Mouse (Mus musculus): Measurements from ENCODE around the gene Bzw2. TPM values are rescaled to one million over a fixed set of nuclear protein-coding genes. Genes with fewer than 3 reads are reported as not detected.

The Bzw2 gene
- polyA plus RNA-seq, 1 experiment from 2014 or later = 177 TPM

DNA sequence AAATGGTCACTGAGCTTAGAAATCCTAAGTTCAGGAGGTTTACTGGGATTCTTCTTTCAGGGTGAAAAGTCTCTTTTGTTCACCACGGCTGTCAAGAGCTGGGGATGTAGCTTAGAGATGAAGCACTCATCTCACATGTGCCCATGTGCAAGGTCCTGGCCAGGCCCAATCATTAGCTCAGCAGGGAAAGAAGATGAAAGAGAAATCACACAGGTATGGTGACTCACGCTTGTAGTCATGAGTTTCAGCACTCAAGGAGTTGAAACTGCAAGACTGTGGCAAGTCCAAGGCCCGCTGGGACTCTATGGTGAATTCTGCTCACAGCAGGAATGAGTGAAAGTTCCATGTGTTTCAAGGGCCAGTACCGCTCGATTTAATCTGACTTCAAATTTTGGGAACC, 23.8 kb downstream of the Bzw2 start:
- no peak for ATAC-seq (ENCODE audit: insufficient number of reproducible peaks, low FRiP score, low TSS enrichment, low read depth)
- 84% methylated on average over 5 of the region's 5 CpGs for WGBS
- no peak overlapping the region for H3K4me2 ChIP-seq (replicated peaks)
- no peaks in the 10 kb centered on the region for H3K9me3 ChIP-seq (replicated peaks)
- H3K9ac ChIP-seq = no peak overlapping the region
- H3K36me3 ChIP-seq = peaks cover 22% of the 10 kb centered on the region
- no peaks in the 10 kb centered on the region for H3K4me1 ChIP-seq
- no peak overlapping the region for H3K4me3 ChIP-seq (replicated peaks)
- H3K27ac ChIP-seq (replicated peaks) = no peak overlapping the region
- H3K27me3 ChIP-seq = no peaks in the 10 kb centered on the region

DNA sequence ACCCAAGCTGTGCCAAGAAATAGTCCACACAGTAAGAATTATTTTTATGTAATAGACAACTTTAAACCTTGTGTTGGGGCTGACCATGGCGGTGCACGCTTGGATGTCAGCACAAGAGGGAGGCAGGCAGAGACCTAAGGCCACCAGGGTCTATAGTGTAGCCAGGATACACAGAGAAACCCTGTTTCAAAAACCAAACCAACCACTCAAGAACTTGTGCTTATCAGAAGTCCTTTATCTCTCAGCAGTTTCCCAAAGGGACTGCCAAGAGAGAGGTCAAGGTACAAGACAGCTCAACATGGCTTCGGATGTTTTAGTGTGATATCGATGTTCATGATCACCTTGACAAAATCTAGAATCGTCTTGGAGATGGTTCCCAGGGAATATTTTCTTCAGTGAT, 24.3 kb downstream of the Bzw2 start:
- Histone ChIP-seq H3K4me2 (replicated peaks) (no peak overlapping the region), H3K27ac (replicated peaks) (no peak overlapping the region), H3K27me3 (no peaks in the 10 kb centered on the region), H3K4me1 (no peaks in the 10 kb centered on the region), H3K36me3 (peaks cover 24% of the 10 kb centered on the region), H3K9me3 (replicated peaks) (no peaks in the 10 kb centered on the region), H3K9ac (no peak overlapping the region), H3K4me3 (replicated peaks) (no peak overlapping the region)
- WGBS = 97% methylated on average over 5 of the region's 5 CpGs
- ATAC-seq (ENCODE audit: insufficient number of reproducible peaks, low FRiP score, low TSS enrichment, low read depth) = no peak

DNA sequence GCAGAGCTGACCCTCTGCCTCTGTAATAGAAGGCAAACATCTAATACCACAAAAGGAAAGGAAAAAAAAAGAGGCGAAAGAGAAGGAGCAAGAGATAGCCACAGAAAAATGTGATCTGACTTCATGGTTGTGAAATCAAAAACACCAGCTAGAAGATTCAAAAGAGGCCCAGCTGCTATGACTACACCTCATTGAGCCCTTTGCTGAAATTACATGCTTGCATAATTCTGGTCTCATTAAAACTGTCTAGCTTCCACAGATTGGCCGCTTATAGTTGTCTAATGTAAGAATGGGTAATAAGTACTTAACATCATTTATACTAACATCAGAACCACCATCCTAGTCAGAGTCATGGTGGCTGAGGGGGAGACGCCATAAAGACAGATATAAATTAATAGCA, 25.2 kb downstream of the Bzw2 start:
- 82% methylated on average over 3 of the region's 3 CpGs for WGBS
- no peaks in the 10 kb centered on the region for H3K4me1 ChIP-seq
- H3K9me3 ChIP-seq (replicated peaks) = no peaks in the 10 kb centered on the region
- no peak overlapping the region for H3K9ac ChIP-seq
- no peaks in the 10 kb centered on the region for H3K27me3 ChIP-seq
- H3K4me2 ChIP-seq (replicated peaks) = no peak overlapping the region
- peaks cover 24% of the 10 kb centered on the region for H3K36me3 ChIP-seq
- H3K4me3 ChIP-seq (replicated peaks) = no peak overlapping the region
- no peak overlapping the region for H3K27ac ChIP-seq (replicated peaks)
- ATAC-seq (ENCODE audit: insufficient number of reproducible peaks, low FRiP score, low TSS enrichment, low read depth) = no peak

GRCm38 (mm10) chr12:36132254-36132653, 25.6 kb downstream of the Bzw2 start:
- H3K4me1 ChIP-seq = no peaks in the 10 kb centered on the region
- no peak overlapping the region for H3K4me2 ChIP-seq (replicated peaks)
- H3K9ac ChIP-seq = no peak overlapping the region
- peaks cover 24% of the 10 kb centered on the region for H3K36me3 ChIP-seq
- ATAC-seq (ENCODE audit: insufficient number of reproducible peaks, low FRiP score, low TSS enrichment, low read depth) = no peak
- H3K27ac ChIP-seq (replicated peaks) = no peak overlapping the region
- H3K27me3 ChIP-seq = no peaks in the 10 kb centered on the region
- H3K4me3 ChIP-seq (replicated peaks) = no peak overlapping the region
- no peaks in the 10 kb centered on the region for H3K9me3 ChIP-seq (replicated peaks)
- WGBS = 90% methylated on average over 2 of the region's 2 CpGs

GRCm38 (mm10) chr12:36129826-36130225, 28.1 kb downstream of the Bzw2 start:
- WGBS = 94% methylated on average over 5 of the region's 5 CpGs
- H3K4me1 ChIP-seq = no peaks in the 10 kb centered on the region
- no peak for ATAC-seq (ENCODE audit: insufficient number of reproducible peaks, low FRiP score, low TSS enrichment, low read depth)
- no peak overlapping the region for H3K4me2 ChIP-seq (replicated peaks)
- no peak overlapping the region for H3K9ac ChIP-seq
- no peak overlapping the region for H3K27ac ChIP-seq (replicated peaks)
- no peaks in the 10 kb centered on the region for H3K9me3 ChIP-seq (replicated peaks)
- no peaks in the 10 kb centered on the region for H3K27me3 ChIP-seq
- H3K36me3 ChIP-seq = peaks cover 24% of the 10 kb centered on the region
- H3K4me3 ChIP-seq (replicated peaks) = no peak overlapping the region

DNA sequence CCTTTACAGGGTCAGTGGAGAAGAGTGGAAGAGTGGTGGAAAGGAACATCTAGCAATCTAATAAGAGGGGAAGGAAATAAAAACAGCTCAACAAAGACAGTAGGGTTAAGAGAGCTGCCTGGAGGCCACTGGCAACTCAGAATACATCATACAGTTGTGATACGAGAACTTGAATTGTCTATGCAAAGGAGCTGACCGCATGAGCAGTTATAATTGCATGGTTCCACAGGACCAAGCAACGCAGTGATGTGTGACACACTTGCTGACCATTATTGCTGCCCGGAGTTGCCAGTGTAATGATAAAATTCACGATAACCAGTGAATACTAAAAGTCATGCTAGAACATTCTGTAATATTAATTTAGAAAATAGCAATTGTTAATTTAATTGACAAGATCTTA, 31.8 kb downstream of the Bzw2 start:
- H3K27ac ChIP-seq (replicated peaks) = no peak overlapping the region
- H3K4me3 ChIP-seq (replicated peaks) = no peak overlapping the region
- ATAC-seq (ENCODE audit: insufficient number of reproducible peaks, low FRiP score, low TSS enrichment, low read depth) = no peak
- WGBS = 92% methylated on average over 5 of the region's 5 CpGs
- H3K9ac ChIP-seq = no peak overlapping the region
- H3K4me1 ChIP-seq = no peaks in the 10 kb centered on the region
- H3K27me3 ChIP-seq = no peaks in the 10 kb centered on the region
- peaks cover 29% of the 10 kb centered on the region for H3K36me3 ChIP-seq
- no peaks in the 10 kb centered on the region for H3K9me3 ChIP-seq (replicated peaks)
- H3K4me2 ChIP-seq (replicated peaks) = no peak overlapping the region

DNA sequence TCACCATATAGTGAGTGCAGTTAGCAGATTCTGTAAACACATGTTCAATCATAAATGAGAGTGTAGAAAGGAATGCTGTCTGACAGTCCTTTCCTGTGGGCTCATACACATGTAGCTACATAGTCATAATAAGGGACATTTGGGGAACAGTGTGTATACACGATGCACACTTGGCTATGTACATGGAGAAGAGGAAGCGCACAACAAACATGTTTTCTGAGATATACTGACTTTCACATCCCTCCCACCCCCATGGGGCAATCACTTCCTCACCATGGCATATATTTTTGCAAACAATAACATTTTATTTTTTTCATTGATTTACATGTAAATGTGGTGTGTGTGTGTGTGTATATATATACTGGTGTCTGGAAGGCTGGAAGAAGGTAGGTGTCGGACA, 38.6 kb downstream of the Bzw2 start:
- Histone ChIP-seq H3K4me2 (replicated peaks) (no peak overlapping the region), H3K4me1 (no peaks in the 10 kb centered on the region)
- WGBS = 89% methylated on average over 3 of the region's 3 CpGs

GRCm38 (mm10) chr12:36117161-36117560, 40.7 kb downstream of the Bzw2 start:
- H3K4me3 ChIP-seq (replicated peaks) = no peak overlapping the region
- no peaks in the 10 kb centered on the region for H3K9me3 ChIP-seq (replicated peaks)
- H3K36me3 ChIP-seq = peaks cover 50% of the 10 kb centered on the region
- H3K4me1 ChIP-seq = no peaks in the 10 kb centered on the region
- H3K27ac ChIP-seq (replicated peaks) = no peak overlapping the region
- no peaks in the 10 kb centered on the region for H3K27me3 ChIP-seq
- 90% methylated on average over 6 of the region's 6 CpGs for WGBS
- H3K9ac ChIP-seq = no peak overlapping the region
- ATAC-seq (ENCODE audit: insufficient number of reproducible peaks, low FRiP score, low TSS enrichment, low read depth) = no peak
- no peak overlapping the region for H3K4me2 ChIP-seq (replicated peaks)

More for the DNA sequence above, 38.6 kb downstream of the Bzw2 start:
- Histone ChIP-seq H3K27ac (replicated peaks) (no peak overlapping the region), H3K27me3 (no peaks in the 10 kb centered on the region), H3K4me3 (replicated peaks) (no peak overlapping the region), H3K36me3 (peaks cover 55% of the 10 kb centered on the region), H3K9ac (no peak overlapping the region), H3K9me3 (replicated peaks) (no peaks in the 10 kb centered on the region)
- no peak for ATAC-seq (ENCODE audit: insufficient number of reproducible peaks, low FRiP score, low TSS enrichment, low read depth)

DNA sequence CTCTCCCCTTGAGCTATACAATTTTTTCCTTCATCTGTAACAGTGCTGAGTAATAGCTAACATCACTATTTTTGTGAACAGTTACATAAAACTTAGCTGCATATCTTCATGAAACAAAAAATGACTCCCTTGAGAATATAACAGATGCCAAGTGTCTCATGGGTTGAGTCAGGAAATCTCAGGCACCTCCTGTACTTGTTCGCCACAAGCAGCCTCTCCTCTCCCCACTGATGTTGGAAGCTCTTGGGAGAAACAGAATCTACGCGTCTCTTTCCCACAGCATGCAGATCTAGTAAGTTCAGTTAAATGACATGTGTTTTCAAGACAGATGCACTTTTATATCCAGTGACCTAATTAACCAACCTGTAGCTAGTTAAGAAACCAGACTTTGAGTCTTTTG, 45.8 kb downstream of the Bzw2 start:
- Histone ChIP-seq H3K9ac (no peak overlapping the region), H3K36me3 (peaks cover 69% of the 10 kb centered on the region), H3K4me1 (no peaks in the 10 kb centered on the region), H3K27me3 (no peaks in the 10 kb centered on the region), H3K4me3 (replicated peaks) (no peak overlapping the region), H3K4me2 (replicated peaks) (no peak overlapping the region), H3K27ac (replicated peaks) (no peak overlapping the region), H3K9me3 (replicated peaks) (no peaks in the 10 kb centered on the region)
- WGBS = 79% methylated on average over 3 of the region's 3 CpGs
- no peak for ATAC-seq (ENCODE audit: insufficient number of reproducible peaks, low FRiP score, low TSS enrichment, low read depth)

GRCm38 (mm10) chr12:36111110-36111509, 46.8 kb downstream of the Bzw2 start:
- Histone ChIP-seq H3K27ac (replicated peaks) (no peak overlapping the region), H3K9me3 (replicated peaks) (no peaks in the 10 kb centered on the region), H3K4me2 (replicated peaks) (no peak overlapping the region), H3K27me3 (no peaks in the 10 kb centered on the region), H3K36me3 (peaks cover 69% of the 10 kb centered on the region), H3K4me3 (replicated peaks) (no peak overlapping the region), H3K4me1 (no peaks in the 10 kb centered on the region), H3K9ac (no peak overlapping the region)
- WGBS = 90% methylated on average over 5 of the region's 5 CpGs
- no peak for ATAC-seq (ENCODE audit: insufficient number of reproducible peaks, low FRiP score, low TSS enrichment, low read depth)

DNA sequence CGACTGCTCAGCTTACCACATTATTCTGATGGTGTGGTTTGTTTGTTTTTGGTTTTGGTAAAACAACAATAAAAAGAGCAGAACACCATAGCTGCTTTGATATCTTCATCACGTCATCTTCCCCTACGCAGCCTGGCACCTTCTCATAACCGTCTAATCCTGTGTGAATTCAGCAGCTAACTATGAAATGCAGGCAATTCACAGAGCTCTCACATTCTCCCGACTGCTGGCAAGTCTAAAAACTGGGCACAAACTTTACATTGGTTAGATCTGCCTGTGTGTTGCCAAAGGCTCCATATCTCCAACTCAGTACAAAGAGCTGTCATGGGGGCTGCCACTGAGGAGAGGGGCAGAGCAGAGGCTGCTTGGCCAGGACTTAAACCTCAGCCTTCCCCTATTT, 47.4 kb downstream of the Bzw2 start:
- no peaks in the 10 kb centered on the region for H3K9me3 ChIP-seq (replicated peaks)
- H3K27me3 ChIP-seq = no peaks in the 10 kb centered on the region
- H3K4me1 ChIP-seq = no peaks in the 10 kb centered on the region
- H3K36me3 ChIP-seq = peaks cover 67% of the 10 kb centered on the region
- no peak for ATAC-seq (ENCODE audit: insufficient number of reproducible peaks, low FRiP score, low TSS enrichment, low read depth)
- H3K9ac ChIP-seq = no peak overlapping the region
- H3K4me3 ChIP-seq (replicated peaks) = no peak overlapping the region
- WGBS = 90% methylated on average over 5 of the region's 5 CpGs
- H3K4me2 ChIP-seq (replicated peaks) = no peak overlapping the region
- no peak overlapping the region for H3K27ac ChIP-seq (replicated peaks)

DNA sequence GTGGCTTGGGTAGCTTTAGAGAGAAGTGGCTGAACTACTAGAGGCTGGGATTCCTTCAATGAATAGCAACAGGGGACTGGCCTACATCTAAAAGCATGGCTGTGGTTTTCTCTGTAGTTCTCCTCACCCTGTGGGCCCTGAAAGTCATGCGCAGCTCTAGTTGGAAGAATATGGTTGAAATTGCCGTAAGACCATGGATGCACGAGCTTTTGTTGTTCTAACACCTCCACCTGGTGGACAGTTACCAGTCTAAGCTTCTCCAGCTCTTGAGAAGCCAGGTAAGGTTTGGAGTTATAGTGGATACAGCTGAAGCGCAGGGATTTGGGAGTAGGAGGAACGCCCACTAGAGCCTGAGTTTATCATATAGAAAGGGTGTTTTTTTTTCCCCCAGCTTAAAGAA, 49.4 kb downstream of the Bzw2 start:
- no peak overlapping the region for H3K27ac ChIP-seq (replicated peaks)
- no peak overlapping the region for H3K4me3 ChIP-seq (replicated peaks)
- no peak overlapping the region for H3K9ac ChIP-seq
- 94% methylated on average over 5 of the region's 5 CpGs for WGBS
- no peaks in the 10 kb centered on the region for H3K9me3 ChIP-seq (replicated peaks)
- no peaks in the 10 kb centered on the region for H3K4me1 ChIP-seq
- H3K36me3 ChIP-seq = peaks cover 61% of the 10 kb centered on the region
- ATAC-seq (ENCODE audit: insufficient number of reproducible peaks, low FRiP score, low TSS enrichment, low read depth) = no peak
- H3K27me3 ChIP-seq = no peaks in the 10 kb centered on the region
- no peak overlapping the region for H3K4me2 ChIP-seq (replicated peaks)
